Mouse (Mus musculus) left cerebral cortex, adult 2 months (tissue): Measurements from ENCODE around the gene Rps3a1. TPM values are rescaled to one million over a fixed set of nuclear protein-coding genes. Genes with fewer than 3 reads are reported as not detected.
A peak's percentile ranks its signal among the peaks of the same experiment; 100 is the strongest.

Experiments used
- DNase-seq, 2 experiments: peaks; one replicate each; pipeline ENCODE4 v3.0.0; 2021 to 2022; ENCODE audit warnings: low spot score in 2 of 2, mixed read lengths in 1 of 2; ENCODE audit errors: extremely low spot score in 1 of 2
- H3K27ac ChIP-seq: fragments of 200-600 bp; 2 replicates; pipeline ENCODE4 v1.8.1; 2022
- H3K4me3 ChIP-seq: fragments of 200-600 bp; 2 replicates; pipeline ENCODE4 v1.8.1; 2022
- CTCF ChIP-seq: fragments of 200-600 bp; IDR thresholded peaks from 2 replicates; pipeline ENCODE4 v1.8.1; 2022; ENCODE audit warnings: antibody characterized with exemption, mild to moderate bottlenecking, moderate library complexity
- intact Hi-C: fragments of 180-260 bp; cut with DNase I; formaldehyde crosslinking; loops from one replicate; pipeline ENCODE4 v1.15.1; 2025
- long read RNA-seq, 2 experiments: library from polyadenylated mRNA; stranded (forward); transcript quantifications; one replicate each; pipeline ENCODE4 v2.0.0; 2021; ENCODE audit warnings: borderline mapping rate in 2 of 2
- total RNA-seq, 2 experiments: library from RNA; stranded (reverse); gene quantifications; 2 replicates each; pipeline ENCODE4 v1.2.3; 2021

The Rps3a1 gene
- 100 to 1,000 TPM; 375 TPM for total RNA-seq
- long read RNA-seq, experiment 1, transcript Rps3a1-201 (6 exons, 977 nt): major isoform, 82 of 99 reads
- long read RNA-seq, experiment 1, partial matches to known transcripts: 17 of 99 reads
- long read RNA-seq, experiment 1, other reads (novel, unspliced or antisense): 0 of 99 reads
- long read RNA-seq, experiment 2, transcript Rps3a1-201 (6 exons, 977 nt): major isoform, 70 of 71 reads
- long read RNA-seq, experiment 2, partial matches to known transcripts: 1 of 71 reads
- long read RNA-seq, experiment 2, other reads (novel, unspliced or antisense): 0 of 71 reads

- intact Hi-C loops: loop anchor here (1.0 to 5.0 kb wide), 2 partner anchors 82 to 570 kb away; partner anchors contain the start of genes Gatb and Lrba
- H3K27ac ChIP-seq: peak within 1 kb of the TSS; percentile 66
Observed at GRCm38 (mm10) chr3:86142263-86142933, at the start of gene Rps3a1. Gene Rps3a1, minus strand, starts transcription at chr3:86142702.

GRCm38 (mm10) chr3:86187736-86188389 lies 45.4 kb upstream of the Rps3a1 start:
- DNase-seq: no peak
- no peak for TF ChIP-seq CTCF
- H3K4me3 ChIP-seq: no peak overlapping the region
- H3K27ac ChIP-seq: no peak overlapping the region
- intact Hi-C loops: no loop called here

More at GRCm38 (mm10) chr3:86142263-86142933, at the start of gene Rps3a1:
- TF ChIP-seq CTCF: no peak; the same call in none of the 2 replicates
- H3K4me3 ChIP-seq: peak within 1 kb of the TSS; percentile 85
- DNase-seq: peak; percentile 98 to 100

GRCm38 (mm10) chr3:86184546-86184945 lies 42.0 kb upstream of the Rps3a1 start:
- TF ChIP-seq CTCF: no peak
- no peak for DNase-seq
- intact Hi-C loops: no loop called here
- Histone ChIP-seq H3K4me3 (no peak overlapping the region), H3K27ac (no peak overlapping the region)

- Histone ChIP-seq H3K27ac (no peak overlapping the region), H3K4me3 (no peak overlapping the region)
- intact Hi-C loops: no loop called here
- no peak for DNase-seq
- no peak for TF ChIP-seq CTCF
Observed at GRCm38 (mm10) chr3:86181107-86181506, 38.6 kb upstream of the Rps3a1 start.

GRCm38 (mm10) chr3:86179714-86180113 lies 37.2 kb upstream of the Rps3a1 start:
- intact Hi-C loops: no loop called here
- no peak for TF ChIP-seq CTCF
- Histone ChIP-seq H3K4me3 (no peak overlapping the region), H3K27ac (no peak overlapping the region)
- DNase-seq: no peak

GRCm38 (mm10) chr3:86168841-86169425 lies 26.4 kb upstream of the Rps3a1 start:
- no peak for TF ChIP-seq CTCF
- H3K27ac ChIP-seq: no peak overlapping the region
- no peak for DNase-seq
- H3K4me3 ChIP-seq: no peak overlapping the region
- intact Hi-C loops: no loop called here

GRCm38 (mm10) chr3:86149521-86149920 lies 7.0 kb upstream of the Rps3a1 start:
- no peak for DNase-seq
- Histone ChIP-seq H3K4me3 (no peak overlapping the region), H3K27ac (no peak overlapping the region)
- intact Hi-C loops: no loop called here
- no peak for TF ChIP-seq CTCF

- Histone ChIP-seq H3K4me3 (no peak overlapping the region), H3K27ac (no peak overlapping the region)
- TF ChIP-seq CTCF: no peak
- intact Hi-C loops: no loop called here
- no peak for DNase-seq
Observed at GRCm38 (mm10) chr3:86149063-86149462, 6.6 kb upstream of the Rps3a1 start.

GRCm38 (mm10) chr3:86143343-86143742 lies 841 bp upstream of the Rps3a1 start:
- Histone ChIP-seq H3K27ac (no peak overlapping the region), H3K4me3 (no peak overlapping the region)
- TF ChIP-seq CTCF: no peak
- intact Hi-C loops: loop anchor here (5.0 kb wide), 1 partner anchor 571 kb away; the partner anchor contains the start of gene Gatb
- no peak for DNase-seq

- Histone ChIP-seq H3K4me3 (peak overlapping the region; percentile 2; the same call in 1 of the 2 replicates), H3K27ac (no peak overlapping the region)
- DNase-seq: no peak
- intact Hi-C loops: loop anchor here (1.0 to 5.0 kb wide), 2 partner anchors 81 to 571 kb away; partner anchors contain the start of genes Gatb and Lrba
- no peak for TF ChIP-seq CTCF
Observed at GRCm38 (mm10) chr3:86142934-86143317, 424 bp upstream of the Rps3a1 start.

GRCm38 (mm10) chr3:86141886-86142262 lies 628 bp downstream of the Rps3a1 start:
- Histone ChIP-seq H3K27ac (peak overlapping the region; percentile 66), H3K4me3 (peak overlapping the region; percentile 85)
- intact Hi-C loops: loop anchor here (1.0 to 5.0 kb wide), 2 partner anchors 82 to 570 kb away; partner anchors contain the start of genes Gatb and Lrba
- no peak for TF ChIP-seq CTCF
- no peak for DNase-seq
